Mouse (Mus musculus): ENCODE data around the gene Bbip1.
"Not testable (repeated sequence)": the region's sequence is repeated elsewhere in the genome, so short reads cannot be mapped to it uniquely, and the experiment has no call there.

The Bbip1 gene

DNA sequence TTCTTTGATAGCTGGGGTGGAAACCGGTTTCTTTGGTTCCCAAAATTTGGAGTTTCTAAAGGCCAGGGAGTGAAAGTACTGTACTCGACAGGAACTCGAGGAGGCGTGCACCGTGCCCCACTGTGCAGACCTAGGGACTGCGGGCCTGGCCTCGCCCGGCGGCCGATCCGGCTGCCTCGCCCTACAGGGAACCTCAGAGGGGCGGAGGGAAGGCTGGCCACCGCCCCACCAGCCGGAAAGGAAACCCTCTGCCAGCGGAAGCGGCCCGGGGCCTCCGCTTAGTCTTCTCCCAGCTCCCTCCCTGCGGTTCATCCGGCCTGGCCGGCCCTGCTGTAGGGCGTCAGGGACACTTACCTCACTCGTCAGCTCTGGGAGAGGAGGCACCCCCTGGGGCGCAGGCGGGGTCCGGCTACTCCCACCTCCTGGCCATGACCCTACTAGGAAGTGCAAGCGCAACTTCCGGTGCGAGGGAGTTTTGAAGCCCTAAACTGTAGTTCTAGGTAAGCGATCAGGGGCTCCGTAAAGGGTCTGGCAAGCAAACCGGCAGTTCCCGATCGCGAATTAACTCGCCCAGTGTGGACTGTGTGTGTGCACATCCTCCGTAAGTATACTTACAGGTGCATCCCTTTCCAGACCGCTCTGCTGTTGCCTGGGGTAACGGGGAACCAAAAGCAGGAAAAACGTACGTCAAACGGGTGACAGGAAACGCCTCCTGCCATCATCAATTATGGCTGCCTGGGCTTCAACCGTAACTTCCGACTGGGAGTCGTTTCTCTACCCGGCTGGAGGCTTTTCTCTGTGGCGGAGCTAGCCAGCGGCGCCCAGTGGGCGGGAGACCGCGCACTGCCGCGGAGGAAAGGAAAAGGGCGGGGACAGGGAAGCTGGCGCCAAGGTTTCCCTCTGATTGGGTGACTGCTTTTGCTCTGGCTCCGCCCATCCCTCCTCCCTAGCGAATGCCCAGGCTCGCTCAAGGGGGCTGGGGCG lies at the start of gene Bbip1, which contains the start of gene Shoc2:
Bbip1 (minus strand) TSS at position 826 of the 984 bp plus-strand sequence.
Shoc2 (plus strand) TSS at position 505 of the 984 bp plus-strand sequence.
- DNase-seq = peak; percentile 99

DNA sequence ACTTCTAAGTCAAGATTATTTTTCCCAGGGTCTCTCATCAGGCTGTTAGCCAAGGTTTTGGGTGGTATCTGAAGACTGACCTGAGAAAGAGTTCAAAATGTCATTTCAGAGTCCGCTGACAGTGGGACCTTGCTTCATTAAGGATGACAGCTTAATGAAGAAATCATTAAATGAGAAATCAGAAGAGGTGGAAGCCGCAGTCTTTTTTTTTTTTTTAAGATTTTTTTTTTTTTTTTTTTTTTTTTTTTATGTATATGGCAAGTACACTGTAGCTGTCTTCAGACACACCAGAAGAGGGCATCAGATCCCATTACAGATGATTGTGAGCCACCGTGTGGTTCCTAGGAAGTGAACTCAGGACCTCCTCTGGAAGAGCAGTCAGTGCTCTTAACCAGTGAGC lies 49.4 kb upstream of the Bbip1 start:
- no peak for DNase-seq

- DNase-seq = no peak
These were observed 46.1 kb upstream of the Bbip1 start for GRCm38 (mm10) chr19:53990538-53990937.

DNA sequence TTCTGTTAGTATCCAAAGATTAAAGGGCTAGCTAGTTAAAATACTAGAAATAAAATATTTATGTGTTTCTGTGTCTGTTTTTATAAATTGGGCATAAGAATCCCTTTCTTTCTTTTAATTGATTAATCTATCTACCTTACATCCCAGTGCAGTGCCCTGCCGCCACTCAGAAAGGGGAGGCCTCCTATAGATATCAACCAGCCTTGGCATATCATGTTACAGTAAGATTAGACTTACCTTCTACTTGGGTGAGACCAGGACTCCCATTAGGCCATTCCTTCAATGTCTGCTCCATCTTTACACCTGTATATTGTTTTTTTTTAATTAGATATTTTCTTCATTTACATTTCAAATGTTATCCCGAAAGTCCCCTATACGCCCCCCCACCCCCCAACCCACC lies 40.2 kb upstream of the Bbip1 start:
- DNase-seq = no peak

DNA sequence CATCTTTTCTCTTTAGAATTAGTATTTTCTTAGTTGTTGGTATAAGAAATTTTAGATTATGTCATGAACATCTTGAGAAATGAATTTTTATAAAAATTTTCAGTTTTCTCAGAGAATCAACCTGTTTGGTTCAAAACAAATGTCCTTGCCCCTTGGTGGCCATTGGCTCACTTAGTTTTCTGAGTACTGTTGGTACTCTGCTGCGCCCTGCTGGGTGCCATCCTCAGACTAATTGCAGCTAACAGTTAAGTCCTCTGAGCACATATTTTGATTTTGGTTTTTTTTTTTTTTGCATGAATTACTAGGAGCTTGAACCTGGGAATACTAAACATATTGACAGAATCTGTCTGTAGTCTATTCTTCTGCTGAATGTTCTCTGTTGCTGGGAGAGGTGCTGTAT lies 38.9 kb upstream of the Bbip1 start:
- DNase-seq = no peak

DNA sequence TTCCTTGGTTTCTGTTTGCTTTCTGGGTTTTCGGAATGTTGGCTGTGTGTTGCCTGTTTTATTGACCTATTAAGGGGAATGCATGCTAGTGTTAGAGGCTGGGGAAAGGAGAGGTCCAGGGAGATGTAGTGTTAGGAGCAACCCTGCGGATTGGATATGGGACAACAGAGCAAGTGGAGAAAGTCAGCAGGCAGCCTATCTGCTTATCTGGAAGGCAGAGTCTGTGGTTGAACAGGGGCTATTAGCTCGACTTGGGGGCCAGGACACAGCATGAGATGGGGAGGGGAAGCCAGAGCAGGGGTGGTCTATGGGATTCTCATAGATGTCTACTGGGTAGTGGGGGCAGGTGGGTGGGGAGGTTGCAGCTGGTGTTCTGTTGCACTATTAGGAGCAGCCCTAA lies 37.6 kb upstream of the Bbip1 start:
- no peak for DNase-seq

- DNase-seq = no peak
These were observed 29.2 kb upstream of the Bbip1 start for GRCm38 (mm10) chr19:53973656-53974055.

- DNase-seq = no peak
These were observed 27.5 kb upstream of the Bbip1 start for GRCm38 (mm10) chr19:53971938-53972337.

- no peak for DNase-seq
These were observed 24.8 kb upstream of the Bbip1 start for GRCm38 (mm10) chr19:53969226-53969625.

GRCm38 (mm10) chr19:53964910-53965633 lies 20.6 kb upstream of the Bbip1 start:
- DNase-seq = no peak

- not testable (repeated sequence) for DNase-seq
These were observed 19.9 kb upstream of the Bbip1 start for GRCm38 (mm10) chr19:53964347-53964746.

DNA sequence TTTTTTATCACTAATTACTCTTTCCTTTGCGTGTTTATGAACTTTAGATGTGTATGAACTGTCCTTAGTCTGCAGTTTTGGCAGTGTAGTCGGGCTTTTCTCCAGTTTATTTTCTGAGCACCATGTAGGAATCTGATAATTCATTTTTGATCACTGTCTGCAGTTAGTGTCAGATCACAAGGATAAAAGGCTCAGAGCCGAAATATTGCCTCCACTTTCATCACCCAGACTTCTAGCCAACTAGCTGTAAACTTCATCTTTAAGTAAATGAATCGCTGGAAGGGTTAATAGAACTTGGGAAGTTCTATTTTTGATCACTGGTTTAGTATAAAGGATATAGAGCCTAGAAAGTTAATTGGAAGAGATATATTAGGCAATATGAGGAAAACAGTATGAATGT lies 18.1 kb upstream of the Bbip1 start:
- no peak for DNase-seq

DNA sequence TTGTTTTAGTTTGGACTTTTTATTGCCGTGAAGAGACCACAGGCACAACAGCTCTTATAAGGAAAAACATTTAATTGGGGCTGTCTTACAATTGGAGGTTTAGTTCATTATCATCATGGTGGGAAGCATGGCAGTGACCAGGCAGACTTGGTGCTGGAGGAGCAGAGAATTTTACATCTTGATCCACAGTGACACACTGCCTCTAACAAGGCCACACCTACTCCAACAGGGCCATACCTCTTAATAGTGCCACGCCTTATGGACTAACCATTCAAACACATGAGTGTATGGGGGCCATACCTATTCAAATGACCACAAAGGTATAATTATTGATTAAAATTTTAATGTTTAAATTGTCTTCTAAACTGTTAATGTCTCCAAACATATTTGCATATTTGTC lies 13.1 kb upstream of the Bbip1 start:
- no peak for DNase-seq

GRCm38 (mm10) chr19:53945171-53946042 lies 980 bp upstream of the Bbip1 start:
- DNase-seq = peak; percentile 39

- no peak for DNase-seq
These were observed 351 bp upstream of the Bbip1 start for GRCm38 (mm10) chr19:53944786-53945169.

DNA sequence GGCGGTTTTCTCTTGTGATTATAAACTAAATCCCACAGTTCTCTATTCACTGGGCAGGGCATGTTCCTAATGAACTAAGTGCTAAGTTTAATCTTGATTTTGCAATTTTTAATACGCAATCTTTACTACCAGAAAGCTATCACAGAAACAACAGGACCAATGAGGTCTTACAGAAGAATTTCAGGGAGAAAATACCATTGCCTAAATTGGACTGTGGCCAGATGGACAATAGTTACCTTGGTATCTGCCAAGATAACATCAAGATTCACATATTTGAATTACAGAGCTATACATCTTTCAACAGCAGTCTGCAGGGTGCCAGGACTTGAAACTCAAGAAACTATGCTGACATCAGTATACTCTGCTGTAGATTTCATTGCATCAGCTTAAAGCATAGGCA lies 2.1 kb downstream of the Bbip1 start:
- DNase-seq = no peak

GRCm38 (mm10) chr19:53941139-53941538 lies 3.3 kb downstream of the Bbip1 start:
- no peak for DNase-seq

DNA sequence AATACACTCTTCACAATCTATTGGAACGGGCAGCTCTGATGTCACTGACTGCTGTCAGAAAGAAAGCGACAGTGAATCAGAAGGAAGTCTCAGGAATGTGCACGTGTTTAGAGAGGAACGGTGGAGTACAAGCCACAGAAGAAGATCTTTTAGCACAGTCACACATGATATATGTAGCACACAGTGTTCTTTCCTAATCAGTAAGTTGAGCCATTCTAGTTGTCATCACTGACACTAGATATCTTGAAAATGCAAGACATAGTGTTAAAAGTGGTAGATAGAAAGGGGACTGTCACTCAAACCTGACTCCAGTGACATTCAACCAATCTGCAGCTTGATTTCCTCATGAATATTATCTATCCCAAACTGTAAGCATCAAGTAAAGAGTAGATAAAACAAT lies 5.0 kb downstream of the Bbip1 start:
- DNase-seq = no peak

GRCm38 (mm10) chr19:53934046-53934445 lies 10.4 kb downstream of the Bbip1 start:
- no peak for DNase-seq

- no peak for DNase-seq
These were observed 11.4 kb downstream of the Bbip1 start for GRCm38 (mm10) chr19:53933050-53933449.

- DNase-seq = no peak
These were observed 15.2 kb downstream of the Bbip1 start for GRCm38 (mm10) chr19:53929218-53929617.

DNA sequence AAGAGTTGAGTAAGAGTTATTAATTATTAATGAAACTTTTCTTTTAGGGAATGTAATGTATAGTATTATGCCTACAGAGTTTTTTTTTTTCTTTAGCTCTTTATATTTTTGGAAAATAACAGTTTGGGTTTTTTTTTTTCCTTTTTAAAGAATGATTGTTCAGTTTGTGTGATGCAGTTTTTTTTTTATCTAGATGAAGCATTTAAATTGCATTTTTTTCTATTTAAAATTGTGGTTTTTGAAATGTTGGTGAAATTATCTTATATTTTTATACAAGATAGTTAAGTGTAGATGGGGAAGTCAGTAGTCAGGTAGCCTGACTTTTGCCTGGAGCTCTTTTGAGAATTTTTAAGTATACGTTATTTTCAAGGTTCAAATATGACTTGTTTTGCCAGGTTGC lies 17.7 kb downstream of the Bbip1 start:
- no peak for DNase-seq

DNA sequence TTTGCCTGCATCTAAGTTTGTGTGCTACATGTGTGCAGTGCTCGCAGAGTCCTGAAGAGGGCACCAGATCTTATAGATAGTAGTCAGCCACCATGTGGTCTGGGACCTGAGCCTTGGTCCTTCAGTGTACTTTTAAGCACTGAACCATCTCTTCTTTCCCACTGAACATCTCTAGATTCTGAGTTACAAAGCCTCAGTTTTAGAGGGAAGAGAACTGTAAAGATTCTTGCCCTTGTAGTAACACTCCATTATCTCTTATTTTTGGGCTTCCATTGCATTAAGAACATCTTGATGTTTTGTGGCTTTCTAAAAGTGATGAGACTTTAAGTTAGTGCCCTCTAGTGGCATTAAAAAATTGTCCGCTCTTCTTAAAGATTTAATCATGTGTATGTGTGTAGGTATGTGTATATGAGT lies 19.1 kb downstream of the Bbip1 start:
- no peak for DNase-seq
